Mouse (Mus musculus) megakaryocyte, embryonic 14.5 days (primary cell): ENCODE results near the gene Cd300ld5.

Source experiments
- FLI1 ChIP-seq: IDR thresholded peaks from 2 replicates; pipeline ENCODE4 v1.6.1; 2012; ENCODE audit warnings: low read length, inconsistent platforms, mixed read lengths
- GATA1 ChIP-seq: IDR thresholded peaks from 3 replicates; pipeline ENCODE4 v1.6.1; 2012; ENCODE audit warnings: mixed read lengths, low read length, inconsistent platforms, borderline replicate concordance

DNA sequence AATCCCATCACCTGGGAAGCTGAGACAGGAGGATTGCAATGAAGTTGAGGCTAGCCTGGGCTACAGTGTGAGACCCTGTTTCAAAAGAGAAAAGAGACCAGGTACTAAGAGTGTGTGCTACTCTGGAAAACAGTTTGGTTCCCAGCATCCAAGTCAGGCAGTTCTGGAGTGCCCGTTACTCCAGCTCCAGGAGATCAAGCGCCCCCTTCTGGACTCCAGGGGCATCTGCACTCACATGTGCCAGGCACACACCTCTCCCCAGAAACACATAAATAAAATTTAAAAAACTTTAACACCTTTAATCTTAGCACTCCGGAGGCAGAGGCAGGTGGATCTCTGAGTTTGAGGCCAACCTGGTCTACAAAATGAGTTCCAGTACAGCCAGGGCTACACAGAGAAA, 43.8 kb upstream of the Cd300ld5 start:
- TF ChIP-seq FLI1 = no peak
- no peak for TF ChIP-seq GATA1
